Mouse (Mus musculus): Measurements from ENCODE around the gene Ifnar2. TPM values are rescaled to one million over a fixed set of nuclear protein-coding genes. Genes with fewer than 3 reads are reported as not detected.

The Ifnar2 gene
- total RNA-seq, 4 experiments from 2014 or later: 27.6 to 35.3 (median 32.6) TPM

- DNase-seq (ENCODE audit: low spot score): peak; percentile 86
These were observed 14.0 kb upstream of the Ifnar2 start for GRCm38 (mm10) chr16:91358555-91358954.

- DNase-seq (ENCODE audit: low spot score): no peak
These were observed 13.1 kb upstream of the Ifnar2 start for GRCm38 (mm10) chr16:91359531-91359930.

- DNase-seq (ENCODE audit: low spot score): no peak
These were observed 12.4 kb upstream of the Ifnar2 start for GRCm38 (mm10) chr16:91360162-91360561.

GRCm38 (mm10) chr16:91362006-91362405, 10.6 kb upstream of the Ifnar2 start:
- DNase-seq (ENCODE audit: low spot score): no peak

GRCm38 (mm10) chr16:91362616-91363272, 9.8 kb upstream of the Ifnar2 start:
- DNase-seq (ENCODE audit: low spot score): peak; percentile 73

- DNase-seq (ENCODE audit: low spot score): peak; percentile 90
These were observed 9.1 kb upstream of the Ifnar2 start for GRCm38 (mm10) chr16:91363483-91363882.

- DNase-seq (ENCODE audit: low spot score): no peak
These were observed 6.0 kb upstream of the Ifnar2 start for GRCm38 (mm10) chr16:91366567-91366966.

GRCm38 (mm10) chr16:91367066-91367465, 5.5 kb upstream of the Ifnar2 start:
- DNase-seq (ENCODE audit: low spot score): no peak

- DNase-seq (ENCODE audit: low spot score): no peak
These were observed 1.1 kb downstream of the Ifnar2 start for GRCm38 (mm10) chr16:91373473-91374252.

- no peak for DNase-seq (ENCODE audit: low spot score)
These were observed 1.7 kb downstream of the Ifnar2 start for GRCm38 (mm10) chr16:91374253-91374634.

- DNase-seq (ENCODE audit: low spot score): no peak
These were observed 4.1 kb downstream of the Ifnar2 start for GRCm38 (mm10) chr16:91376701-91377100.

GRCm38 (mm10) chr16:91378431-91378986, 5.9 kb downstream of the Ifnar2 start:
- DNase-seq (ENCODE audit: low spot score): no peak

- no peak for DNase-seq (ENCODE audit: low spot score)
These were observed 6.4 kb downstream of the Ifnar2 start for GRCm38 (mm10) chr16:91378991-91379390.

- no peak for DNase-seq (ENCODE audit: low spot score)
These were observed 6.8 kb downstream of the Ifnar2 start for GRCm38 (mm10) chr16:91379412-91379811.

- DNase-seq (ENCODE audit: low spot score): no peak
These were observed 7.6 kb downstream of the Ifnar2 start for GRCm38 (mm10) chr16:91380151-91380550.

- no peak for DNase-seq (ENCODE audit: low spot score)
These were observed 9.0 kb downstream of the Ifnar2 start for GRCm38 (mm10) chr16:91381606-91382005.

- no peak for DNase-seq (ENCODE audit: low spot score)
These were observed 9.7 kb downstream of the Ifnar2 start for GRCm38 (mm10) chr16:91382261-91382790.

- no peak for DNase-seq (ENCODE audit: low spot score)
These were observed 11.6 kb downstream of the Ifnar2 start for GRCm38 (mm10) chr16:91384221-91384620.

- peak; percentile 83 for DNase-seq (ENCODE audit: low spot score)
These were observed 13.0 kb downstream of the Ifnar2 start for GRCm38 (mm10) chr16:91385621-91386020.

- no peak for DNase-seq (ENCODE audit: low spot score)
These were observed 14.0 kb downstream of the Ifnar2 start for GRCm38 (mm10) chr16:91386419-91387120.

GRCm38 (mm10) chr16:91387121-91387486, 14.5 kb downstream of the Ifnar2 start:
- DNase-seq (ENCODE audit: low spot score): no peak

- DNase-seq (ENCODE audit: low spot score): no peak
These were observed 17.5 kb downstream of the Ifnar2 start for GRCm38 (mm10) chr16:91390100-91390499.
